Mouse (Mus musculus) T-helper 1 cell (primary cell): ENCODE measurements at regions not wholly inside any gene's neighbourhood (a gene's known extent, or its start where the extent isn't known, plus 50 kb on each side); places are given as distances from the start of the nearest gene placed in this dataset.

Experiments
- in situ Hi-C: fragments of 300-600 bp; cut with MboI, MseI; formaldehyde crosslinking; loops from one replicate; pipeline ENCODE4 v1.15.1; 2025; ENCODE audit warnings: high pct_unique_total_duplicates

DNA sequence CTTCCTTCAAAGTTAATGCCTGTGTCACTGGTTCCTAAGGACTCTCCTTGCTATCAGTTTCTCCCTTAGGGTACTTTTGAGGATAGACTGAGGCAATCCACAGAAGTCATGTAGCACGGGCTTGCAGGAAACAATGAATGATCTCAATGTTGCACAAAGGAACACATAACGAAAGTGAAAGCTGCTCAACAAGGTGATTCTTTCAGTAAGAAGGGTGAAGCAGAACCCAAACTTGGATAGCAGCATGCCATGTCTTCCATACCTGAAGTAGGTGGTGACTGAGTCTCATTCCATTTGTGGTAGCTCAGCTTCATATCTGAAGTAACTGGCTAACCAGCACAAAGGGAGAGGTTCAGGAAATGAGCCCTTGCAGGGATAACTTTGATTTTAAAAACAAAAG, 325.7 kb downstream of the H2al1j start:
- in situ Hi-C loops: no loop called here

DNA sequence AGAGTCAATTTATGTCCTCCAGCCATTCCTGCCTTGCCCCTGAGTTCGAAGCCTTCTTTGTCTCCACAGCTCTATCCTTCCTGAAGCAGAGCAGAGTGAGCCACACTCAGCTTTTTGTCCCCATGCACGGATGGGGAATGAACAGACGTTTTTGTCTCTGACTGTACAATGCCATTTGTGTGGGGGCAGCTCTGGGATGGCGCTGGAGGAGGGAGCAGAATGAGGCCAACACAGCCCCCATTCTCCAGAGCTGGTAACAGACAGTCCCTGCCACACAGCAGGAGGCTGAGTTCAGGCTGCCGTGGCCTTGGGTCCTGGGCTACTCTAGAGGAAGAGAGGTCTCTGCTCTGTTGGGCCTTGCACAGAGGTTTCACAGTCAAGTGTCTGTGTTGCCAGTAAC, 327.4 kb downstream of the H2al1j start:
- in situ Hi-C loops: no loop called here

DNA sequence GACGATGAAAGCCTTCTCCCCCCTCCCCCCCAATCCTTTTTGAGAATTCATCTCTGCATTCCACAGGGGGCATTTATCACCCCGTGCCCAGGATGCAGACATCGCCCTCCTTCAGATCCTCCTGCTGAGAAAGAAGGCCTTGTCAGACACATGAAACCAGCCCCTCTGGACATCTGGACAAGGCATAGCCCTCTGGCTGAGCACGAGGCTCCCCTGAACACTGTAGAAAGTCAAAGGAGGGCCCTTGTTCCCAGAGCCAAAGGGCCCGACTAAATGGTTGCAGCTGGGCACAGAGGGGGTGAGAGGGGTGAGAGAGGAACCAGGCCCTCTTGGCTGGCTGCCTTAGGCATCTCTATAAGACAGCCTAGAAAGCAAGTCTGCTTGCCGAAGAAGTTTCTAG, 327.8 kb downstream of the H2al1j start:
- in situ Hi-C loops: no loop called here

DNA sequence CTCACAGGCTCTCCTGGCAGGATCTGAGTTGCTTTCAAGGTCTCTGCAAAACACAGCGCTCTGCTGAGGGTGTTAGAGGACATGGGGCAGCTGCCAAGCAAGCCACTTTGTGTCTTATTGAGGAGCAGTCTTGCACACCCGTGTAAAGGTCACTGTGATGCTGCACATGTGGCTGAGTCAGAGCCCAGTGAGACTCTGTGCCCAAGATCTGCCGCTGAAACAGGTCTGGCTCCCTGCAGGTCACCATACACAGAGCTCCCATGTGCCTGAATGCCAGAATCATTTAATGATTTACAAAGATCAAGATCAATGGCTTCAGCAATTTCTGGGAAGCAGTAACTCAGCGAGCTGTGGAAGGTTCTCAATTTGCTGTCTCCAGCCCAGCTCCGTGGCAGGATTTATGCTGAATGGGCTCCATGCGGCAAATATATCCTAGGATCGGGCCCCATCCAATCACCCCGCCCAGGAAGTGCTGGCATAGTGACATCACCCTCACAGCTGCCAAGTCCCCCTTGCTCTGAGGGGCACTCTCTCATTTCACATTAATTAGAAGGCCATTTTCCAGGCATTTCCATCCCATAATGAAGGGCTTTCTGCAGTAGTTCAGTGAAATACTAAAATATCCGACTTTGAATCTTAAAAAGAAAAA, 330.1 kb downstream of the H2al1j start:
- in situ Hi-C loops: no loop called here

DNA sequence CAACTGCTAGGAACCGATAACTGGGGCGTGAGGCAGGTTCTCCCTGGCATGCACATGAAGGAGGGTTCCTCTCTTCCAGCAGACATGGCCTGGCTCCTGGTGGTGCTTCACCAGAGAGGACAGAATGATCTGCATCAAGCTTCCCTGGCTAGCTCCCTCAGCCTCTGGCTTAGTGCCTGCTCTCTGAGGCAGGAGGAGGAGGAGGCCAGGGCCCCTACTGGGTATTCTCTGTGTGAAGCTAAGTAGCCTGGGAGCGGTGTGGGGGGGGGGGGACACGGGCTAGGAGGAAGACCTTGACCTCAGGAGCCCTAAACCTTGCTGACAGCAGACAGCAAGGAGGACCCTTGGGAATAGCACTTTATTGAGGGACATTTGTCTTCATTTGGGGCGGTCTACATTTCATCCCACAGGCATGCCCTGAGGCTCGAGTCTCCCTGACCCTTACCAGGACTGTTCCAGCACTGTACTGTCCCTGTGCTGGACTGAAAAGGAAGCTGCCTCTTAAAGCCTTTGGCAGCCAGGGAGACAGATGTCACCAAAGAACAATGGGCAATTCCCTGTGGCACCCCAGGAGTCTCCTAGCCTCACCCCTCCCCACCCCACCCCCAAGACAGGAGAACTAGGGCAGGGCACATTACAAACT, 335.7 kb downstream of the H2al1j start:
- in situ Hi-C loops: no loop called here

DNA sequence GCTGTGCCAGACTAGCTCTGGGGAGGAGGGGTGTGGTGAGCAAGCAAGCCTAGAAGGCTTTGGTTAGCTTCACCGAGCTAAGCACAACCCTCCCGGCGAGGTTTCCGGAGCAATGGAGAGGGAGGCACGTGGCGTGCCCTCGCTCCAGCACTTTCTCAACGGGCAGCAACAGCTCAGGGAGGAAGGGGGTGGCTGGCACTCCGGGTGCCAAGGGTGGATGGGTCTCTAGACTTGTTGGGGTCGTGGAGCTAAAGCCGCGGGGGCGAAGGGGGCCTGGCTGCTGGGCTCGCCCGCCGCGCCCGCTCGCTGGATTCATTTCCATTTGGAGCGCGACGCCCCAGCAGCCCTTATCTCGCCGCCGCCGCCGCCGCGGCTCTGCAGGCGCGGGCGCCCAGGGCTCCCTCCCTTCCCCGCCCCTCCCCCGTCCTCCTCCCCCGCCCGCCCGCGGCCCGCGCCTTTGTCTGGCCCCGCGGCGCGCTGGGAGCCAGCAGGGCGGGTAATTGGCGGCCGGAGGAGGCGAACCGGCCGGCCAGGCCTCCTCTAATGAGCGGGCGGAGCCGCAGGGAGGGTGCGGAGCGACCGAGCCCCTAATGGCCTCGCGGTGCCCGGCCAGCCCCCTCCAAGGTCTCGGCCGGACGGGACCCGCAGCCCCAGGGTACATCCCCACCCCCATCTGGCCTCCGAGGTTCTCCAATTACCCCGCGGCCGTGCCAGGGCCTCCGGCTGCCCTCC, 336.9 kb downstream of the H2al1j start:
- in situ Hi-C loops: no loop called here

DNA sequence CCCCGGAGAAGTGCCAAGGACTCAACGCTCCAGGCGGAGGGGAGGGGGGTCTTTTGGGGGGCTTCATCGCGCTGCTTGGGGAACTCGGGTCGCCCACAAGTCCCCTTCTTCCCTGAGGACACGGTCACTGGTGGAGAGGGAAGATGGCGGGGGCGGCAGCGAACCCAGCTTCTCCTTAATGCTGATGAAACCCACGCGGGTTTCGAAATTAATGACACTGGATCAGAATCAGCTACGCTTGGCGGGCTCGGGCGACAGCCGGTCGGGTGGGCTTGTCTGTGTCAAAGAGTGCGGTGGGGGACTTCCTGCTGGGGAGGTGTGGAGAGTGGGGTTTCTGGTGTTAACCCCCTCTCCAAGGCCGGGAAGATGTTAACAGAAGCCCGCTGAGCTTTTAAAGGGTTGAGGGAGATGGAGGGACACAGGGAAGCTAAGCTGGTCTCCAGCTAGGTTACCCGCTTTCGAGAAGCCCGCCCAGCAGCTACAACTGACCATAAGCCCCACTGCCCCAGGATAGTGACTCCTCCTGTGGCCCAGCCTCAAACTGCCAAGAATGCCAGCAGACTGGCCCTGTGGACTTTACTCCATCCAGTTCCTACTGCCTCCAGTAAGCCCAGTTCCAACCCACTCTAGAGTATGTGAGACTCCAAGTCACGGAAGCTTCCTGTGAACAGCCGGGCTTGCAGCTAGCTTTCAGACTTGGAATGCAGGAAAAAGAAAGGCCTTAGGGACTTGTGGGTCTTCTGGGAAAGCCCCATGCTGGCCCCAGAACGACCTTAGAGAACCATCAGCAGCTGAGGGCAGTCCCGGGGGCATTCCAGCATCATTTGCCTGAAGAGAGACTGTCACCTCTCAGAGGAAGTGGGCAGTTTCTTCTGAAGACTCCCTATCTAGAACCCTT, 337.7 kb downstream of the H2al1j start:
- in situ Hi-C loops: no loop called here

DNA sequence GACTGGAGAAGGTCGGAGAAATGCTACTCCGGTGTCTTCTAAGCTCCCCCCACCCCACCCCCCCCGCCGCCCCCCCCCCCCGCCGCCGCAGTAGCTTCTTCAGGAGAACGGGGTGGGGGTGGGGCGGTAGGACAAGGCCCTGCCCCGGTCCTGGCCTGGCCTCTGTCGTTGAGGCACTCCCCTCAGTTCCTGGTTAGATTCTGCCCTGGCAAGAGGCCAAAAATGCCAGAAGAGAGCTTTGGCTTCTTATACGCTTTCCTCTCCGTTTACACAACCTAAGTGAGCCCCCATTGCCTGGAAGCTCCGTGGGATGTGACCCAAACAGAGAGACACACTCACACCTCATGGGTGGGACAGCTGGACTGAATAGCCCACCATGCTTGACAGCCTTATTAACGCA, 338.9 kb downstream of the H2al1j start:
- in situ Hi-C loops: no loop called here

DNA sequence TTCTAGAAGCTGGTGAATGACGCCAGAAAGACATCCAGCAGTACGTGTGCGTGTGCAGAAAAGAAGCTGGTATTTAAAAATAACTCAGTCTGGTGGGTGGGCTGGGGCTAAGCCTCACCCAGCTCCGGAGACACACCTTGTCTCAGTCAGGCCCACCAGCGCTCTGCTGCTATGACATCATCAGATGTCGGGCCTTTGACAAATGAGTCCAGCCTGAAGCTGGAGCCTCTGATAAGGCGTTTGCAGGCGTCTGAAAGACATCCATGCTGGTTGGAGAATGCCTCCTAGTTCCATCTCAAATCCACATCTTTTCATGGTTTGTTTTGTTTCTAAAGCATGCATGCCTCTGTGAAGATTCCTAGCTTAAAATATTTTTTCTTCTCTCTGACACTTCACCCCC, 344.2 kb downstream of the H2al1j start:
- in situ Hi-C loops: no loop called here

DNA sequence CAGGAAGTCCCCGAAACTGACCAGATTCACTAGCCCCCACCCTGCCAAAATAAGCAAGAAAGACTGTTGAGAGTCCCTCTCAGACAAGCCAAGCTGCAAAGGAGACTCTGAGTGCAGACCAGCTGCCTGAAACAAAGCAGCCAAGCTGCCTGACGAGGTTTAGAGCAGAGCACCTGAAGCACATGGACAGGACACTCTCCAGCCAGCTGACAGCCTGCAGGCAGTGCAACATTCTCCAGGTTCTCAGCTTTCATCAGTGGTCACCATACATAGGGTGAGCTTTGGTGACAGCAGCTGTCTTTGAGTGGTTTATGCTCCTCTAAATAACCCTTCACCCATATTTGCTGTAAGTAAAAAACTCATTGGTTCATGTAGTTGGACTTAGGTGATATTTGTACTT, 350.5 kb downstream of the H2al1j start:
- in situ Hi-C loops: no loop called here

DNA sequence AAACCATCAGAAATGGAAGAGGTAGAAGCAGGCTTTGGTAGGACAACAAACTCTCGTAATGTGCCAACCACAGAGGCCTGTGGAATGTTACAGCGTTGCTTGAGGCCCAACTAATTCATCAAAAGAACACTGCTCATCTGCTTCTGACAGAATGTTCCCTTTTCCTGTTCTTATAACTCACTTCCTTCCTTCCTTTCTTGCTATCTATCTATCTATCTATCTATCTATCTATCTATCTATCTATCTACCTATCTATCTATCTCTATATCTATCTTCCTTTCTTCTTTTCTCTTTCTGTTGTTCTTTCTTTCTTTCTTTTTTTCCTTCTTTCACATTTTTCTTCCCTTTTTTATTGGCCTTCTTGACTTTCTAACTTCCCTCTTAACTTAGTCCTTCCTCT, 353.7 kb downstream of the H2al1j start:
- in situ Hi-C loops: no loop called here

DNA sequence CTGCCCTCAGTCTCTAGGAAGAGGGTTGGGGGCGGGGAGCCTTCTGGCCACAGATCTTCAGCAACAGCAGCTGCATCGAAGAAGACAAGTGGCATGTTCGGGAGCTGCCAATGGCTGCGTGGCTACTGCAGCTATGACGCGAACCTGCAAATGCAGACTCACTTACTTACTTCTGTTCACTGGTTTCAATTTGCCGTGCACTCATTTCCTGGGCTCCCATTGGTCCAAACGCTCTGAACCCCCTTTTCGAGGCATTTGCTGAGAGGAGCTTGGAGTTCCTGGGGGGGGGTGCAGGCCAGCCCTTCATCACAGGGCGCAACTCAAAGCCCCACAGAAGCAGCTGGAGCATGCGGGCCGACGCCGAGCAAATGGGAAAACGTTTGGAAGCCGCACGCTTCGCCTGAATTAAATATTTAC, 362.4 kb downstream of the H2al1j start:
- in situ Hi-C loops: no loop called here

DNA sequence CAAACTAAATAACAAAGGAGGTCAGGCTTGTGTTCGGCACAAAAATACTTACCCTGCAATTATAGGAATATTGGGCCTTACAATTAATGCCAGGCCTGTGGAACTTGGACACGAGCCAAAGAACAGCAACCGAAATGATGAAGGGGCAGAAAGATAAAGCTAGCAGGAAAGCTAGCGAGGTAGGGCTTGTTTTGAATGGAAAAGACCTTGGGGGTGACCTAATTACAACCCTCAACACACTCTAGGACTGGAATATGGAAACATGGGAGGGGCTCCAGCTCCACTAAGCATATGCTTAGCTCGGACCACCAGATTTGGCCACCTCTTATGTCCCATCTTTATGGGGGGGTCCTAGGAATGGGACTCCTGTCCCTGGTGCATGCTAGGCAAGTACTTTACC, 362.8 kb downstream of the H2al1j start:
- in situ Hi-C loops: no loop called here

DNA sequence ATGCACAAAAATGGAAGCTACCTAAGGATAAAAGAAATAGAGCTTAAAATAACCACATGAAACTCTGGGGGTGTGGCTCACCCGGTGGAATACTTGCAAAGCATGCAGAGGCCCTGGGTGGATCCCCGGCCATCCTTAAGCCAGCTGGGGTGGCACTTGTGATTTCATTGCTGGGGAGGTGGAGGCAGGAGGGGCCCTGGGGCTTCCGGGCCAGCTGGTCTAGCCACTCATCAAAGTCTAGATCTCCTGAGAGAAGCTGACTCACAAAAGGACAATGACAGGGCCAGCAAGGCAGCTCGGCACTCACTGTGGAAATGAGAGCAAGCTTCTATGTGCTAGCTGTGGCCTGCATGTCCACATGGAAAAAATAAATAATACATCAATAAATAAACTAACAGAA, 363.4 kb downstream of the H2al1j start:
- in situ Hi-C loops: no loop called here

DNA sequence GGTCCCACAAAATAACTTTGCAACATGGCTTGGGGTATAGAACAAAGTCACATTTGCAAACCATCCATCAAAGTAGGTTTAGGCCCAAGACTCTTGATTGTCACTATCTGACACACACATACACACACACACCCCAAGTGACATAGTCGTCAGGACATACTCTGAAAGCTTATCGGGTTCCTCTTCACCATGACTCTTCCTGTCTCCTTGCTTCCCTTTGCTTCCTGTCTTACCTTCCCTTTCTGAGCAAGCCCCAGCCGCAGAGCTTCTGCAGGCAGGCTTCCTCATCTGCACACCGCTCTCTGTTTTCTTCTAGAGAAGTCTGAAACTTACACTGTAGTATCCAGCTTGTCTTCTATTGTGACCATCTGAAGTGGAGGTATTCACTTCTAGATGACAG, 368.9 kb downstream of the H2al1j start:
- in situ Hi-C loops: no loop called here

DNA sequence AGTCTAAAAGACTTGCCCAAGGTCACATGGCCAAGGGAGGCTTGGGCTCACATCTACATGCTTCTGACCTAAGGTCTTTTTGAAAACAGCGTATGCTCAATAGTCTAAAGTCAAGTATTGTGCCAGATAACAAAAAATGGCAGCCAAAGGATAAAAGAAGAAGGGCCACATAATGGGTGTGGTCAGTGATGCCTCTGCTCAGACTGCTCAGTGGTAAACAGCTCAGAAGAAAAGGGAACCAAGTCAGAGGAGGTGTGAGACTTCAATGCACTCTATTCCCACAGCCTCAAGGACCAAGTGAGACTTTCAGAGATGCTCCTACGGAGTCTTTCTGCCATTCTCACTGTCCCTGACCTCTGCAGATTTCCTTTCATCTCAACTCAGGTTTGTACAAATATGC, 373.5 kb downstream of the H2al1j start:
- in situ Hi-C loops: no loop called here

DNA sequence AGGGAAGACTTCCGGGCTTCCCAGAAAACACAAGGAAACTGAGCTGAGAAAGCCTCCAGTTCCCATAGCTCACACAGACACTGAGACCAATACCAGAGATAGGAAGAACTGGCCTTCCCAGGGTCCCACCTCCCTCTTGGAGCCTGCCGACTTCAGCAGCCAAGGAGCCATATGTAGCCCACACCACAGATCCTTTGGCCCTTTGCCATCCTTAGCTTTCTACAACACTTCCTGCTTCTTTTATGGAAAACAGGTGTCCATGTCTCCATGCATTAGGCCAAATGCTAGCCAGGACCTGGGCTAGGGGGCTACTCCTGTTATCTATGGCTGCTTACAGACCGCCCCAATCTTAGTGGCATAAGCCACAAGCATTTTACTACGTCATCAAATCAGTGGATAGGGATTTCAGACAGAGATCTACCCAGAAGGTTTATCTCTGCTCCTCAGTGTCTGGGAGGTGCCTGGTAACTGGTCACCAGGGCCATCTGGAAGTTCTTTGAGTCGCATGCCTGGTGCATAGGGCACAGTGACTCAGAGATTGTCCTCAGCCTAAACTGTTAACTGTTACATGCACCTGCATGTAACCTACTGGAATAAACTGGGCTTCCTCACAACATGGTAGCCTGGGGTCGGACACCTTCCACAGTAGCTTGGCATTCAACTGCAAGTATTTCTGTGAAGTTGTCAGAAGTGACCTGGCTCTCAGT, 378.4 kb downstream of the H2al1j start:
- in situ Hi-C loops: no loop called here

DNA sequence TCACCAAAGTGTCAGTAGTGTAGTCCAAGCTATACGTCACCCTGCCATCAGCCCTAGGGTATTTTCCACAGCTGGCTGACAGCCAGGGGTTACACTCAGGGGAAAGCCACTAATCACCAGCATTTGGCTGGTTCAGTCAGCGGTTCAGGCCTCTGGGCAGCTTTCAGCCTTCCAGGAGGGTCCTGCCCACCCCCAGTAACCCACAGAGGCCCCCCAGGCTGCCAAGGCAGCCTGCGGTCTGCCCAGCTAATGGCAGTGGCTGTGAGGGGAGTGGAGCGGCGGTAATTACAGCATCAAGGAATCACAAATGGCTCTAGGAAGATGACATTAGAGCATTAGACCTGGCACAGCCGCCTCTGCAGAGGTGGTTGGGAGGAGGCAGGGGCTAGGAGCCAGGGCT, 379.7 kb downstream of the H2al1j start:
- in situ Hi-C loops: no loop called here

DNA sequence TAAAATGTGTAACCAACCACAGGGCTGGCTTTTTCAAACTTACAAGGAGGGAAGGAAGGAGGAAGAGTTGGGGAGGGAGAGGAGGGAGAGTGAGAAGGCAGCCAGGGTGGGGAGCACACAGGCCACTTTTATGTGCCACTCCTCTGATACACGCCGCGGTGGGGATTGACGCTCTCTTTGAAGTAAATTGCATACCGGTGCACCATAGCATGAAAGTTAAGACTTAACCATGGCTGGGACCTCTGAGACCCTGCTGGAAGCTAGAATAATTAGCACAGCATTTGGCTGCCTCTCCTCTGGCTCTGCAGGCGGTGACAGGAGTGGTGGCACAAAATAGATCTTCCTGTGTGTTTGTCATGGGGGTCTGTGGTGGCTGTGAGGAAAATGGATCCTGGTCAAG, 380.7 kb downstream of the H2al1j start:
- in situ Hi-C loops: no loop called here

DNA sequence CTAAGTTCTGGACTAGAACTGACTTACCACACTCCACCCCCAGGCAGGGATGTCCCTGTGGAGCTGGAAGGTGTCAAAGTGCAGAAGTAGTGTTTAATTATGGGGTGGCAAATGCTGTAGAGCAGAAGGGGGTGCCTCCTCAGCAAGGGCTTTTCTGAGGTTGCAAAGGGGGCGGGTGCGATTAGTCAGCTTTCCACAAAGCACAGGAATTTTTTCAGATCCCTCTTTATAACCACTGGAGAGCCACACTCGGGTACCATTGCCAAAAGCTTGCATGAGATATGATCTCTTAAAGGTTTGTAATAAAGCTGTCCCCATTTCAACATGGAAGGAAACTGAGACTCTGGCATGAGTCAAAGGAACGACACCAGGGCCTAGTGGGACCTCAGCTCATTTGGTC, 381.7 kb downstream of the H2al1j start:
- in situ Hi-C loops: no loop called here

DNA sequence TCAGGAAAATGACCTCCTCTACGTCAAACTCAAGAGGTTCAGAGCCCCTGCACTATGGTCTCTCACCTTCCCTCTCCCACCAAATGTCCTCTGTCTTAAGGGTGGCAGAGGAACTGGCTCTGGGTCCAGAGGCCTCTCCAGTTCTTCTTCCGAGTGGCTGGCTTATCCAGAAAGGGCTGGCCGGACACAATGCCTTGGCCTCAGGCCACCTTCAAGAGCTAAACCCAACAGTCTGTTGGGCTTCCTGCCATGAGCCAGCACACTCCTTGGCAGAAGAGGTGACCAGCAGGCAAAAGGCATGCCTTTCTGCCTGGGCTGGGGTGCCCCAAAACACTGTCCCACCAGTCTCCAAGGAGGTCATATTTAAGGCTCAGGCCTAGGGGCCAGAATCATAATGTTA, 385.8 kb downstream of the H2al1j start:
- in situ Hi-C loops: no loop called here

DNA sequence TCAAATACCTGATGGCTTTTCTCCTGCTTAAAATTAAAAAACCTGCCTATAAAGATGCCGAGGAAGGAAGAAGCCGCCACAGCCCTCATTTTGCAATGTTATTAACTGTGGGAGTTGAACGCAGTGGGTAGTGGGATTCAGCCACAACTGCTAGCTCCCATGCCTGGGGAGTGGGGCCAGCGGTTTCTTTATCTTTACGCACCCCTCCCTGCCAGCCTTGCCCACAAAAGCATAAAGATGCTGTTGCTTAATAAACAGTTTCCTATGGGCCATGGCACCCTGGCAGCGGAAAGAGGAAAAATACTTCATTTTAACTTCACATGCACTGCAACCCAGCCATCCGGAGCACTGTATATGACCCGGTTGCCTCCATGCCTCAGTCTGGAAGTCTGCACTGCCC, 389.2 kb downstream of the H2al1j start:
- in situ Hi-C loops: no loop called here
